Mouse (Mus musculus) duodenum, adult 2 months (tissue): ENCODE data around the gene Olfr1134. TPM values are rescaled to one million over a fixed set of nuclear protein-coding genes. Genes with fewer than 3 reads are reported as not detected.

Experiments used
- polyA plus RNA-seq: library from polyadenylated mRNA; depleted of rRNA; stranded (reverse); fragments of >200 nt; gene quantifications from 2 replicates; pipeline ENCODE4 v1.2.3, GENCODE M21; 2012; ENCODE audit warnings: low replicate concordance; rRNA removed

Gene Olfr1134
- not detected in 2 replicates for polyA plus RNA-seq

DNA sequence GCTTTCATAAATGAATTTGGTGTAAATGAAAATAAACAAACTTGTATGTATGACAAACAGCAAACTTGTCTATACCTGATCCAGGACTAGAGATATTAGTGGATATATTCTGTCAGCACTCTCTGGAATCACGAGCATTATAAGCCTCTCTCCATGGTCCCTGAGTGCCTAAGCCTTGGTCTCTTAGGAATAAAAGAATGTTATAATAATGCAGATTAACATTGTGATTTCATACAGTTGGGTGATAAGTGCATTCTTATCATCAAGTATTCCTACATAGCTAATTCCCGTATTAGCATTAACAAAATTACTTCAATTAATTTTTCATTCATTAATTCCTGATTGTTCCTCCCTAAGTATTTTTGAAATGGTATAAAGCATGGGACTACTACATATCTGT, at the start of gene Olfr1134:
Gene Olfr1134 (minus strand): TSS at position 101 of the 400 bp plus-strand sequence.

DNA sequence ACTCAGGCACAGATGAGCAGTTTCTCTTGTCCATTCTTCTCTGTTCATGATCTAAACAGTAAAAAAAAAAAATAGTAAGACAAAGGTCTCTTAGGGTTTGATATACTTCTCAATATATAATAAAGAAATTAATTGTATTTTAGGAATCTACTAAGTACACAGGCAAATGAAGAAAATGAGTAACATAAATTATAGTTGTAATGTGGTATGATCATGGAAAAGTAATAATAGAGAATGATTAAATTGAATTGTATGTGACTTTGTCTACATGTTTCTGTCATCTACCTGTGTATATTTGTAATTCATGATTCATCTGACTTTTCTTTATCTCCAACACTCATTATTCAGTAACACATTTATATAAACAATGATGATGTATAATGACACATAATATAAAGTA, 35.6 kb upstream of the Olfr1134 start, which contains the start of gene Olfr1136:
Gene Olfr1136 (minus strand): TSS at position 101 of the 400 bp plus-strand sequence.

DNA sequence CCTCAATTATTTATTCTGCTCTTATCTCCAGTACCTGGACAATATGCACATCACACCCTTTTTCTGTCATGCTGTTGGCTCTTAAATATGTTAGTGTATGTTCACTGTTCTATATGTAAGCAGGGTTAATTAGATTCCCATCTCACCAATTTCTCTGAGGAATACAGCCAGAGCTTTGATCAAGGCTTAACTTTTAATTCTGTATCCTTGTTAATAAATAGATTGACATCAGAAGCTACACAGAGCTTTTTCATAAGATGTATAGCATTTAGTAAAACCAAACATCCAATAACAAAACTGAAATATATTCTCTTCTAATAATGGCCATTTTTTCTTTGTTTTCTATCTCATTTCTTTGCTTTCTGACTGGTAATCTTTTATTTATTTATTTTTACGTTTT, 15.3 kb upstream of the Olfr1134 start, which contains the start of gene Olfr1135:
Gene Olfr1135 (minus strand): TSS at position 101 of the 400 bp plus-strand sequence.

DNA sequence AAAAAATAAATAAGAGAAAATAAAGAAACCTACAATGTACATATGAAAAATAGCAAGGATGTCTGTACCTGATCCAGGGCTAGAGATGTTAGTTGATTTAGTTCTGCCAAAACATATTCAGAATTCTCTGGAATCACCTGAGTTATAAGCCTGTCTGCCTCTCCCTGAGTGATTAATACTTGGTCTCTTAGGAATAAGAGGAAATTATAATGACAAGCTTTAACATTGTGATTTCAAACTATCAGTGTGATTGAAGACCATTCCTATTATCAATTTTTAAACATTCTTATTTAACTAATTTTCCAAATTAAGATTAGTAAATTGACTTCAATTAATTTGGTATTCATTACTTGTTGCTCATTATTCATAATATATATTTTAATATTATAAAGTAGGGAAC, 11.0 kb downstream of the Olfr1134 start, which contains the start of gene Olfr1133:
Gene Olfr1133 (minus strand): TSS at position 101 of the 400 bp plus-strand sequence.

DNA sequence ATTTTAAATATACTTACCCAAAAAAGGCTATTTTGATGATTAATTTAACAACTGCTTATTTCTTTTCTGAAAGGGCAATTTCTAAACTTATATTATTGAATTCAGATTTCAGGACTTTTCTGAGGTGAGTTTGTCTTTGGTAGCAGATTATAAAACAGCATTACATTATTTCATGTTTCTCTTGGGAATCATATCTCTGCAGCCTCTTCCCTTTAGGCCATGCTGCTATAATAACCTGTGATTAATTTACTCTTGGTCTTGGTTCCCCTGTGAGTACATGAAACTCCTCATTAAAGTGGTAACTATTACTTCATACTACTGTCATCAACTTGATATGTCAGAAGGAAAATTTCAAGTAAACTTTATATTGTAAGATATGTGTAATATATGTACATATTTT, 20.8 kb downstream of the Olfr1134 start, which contains the start of gene Olfr1132:
Gene Olfr1132 (minus strand): TSS at position 101 of the 400 bp plus-strand sequence.

DNA sequence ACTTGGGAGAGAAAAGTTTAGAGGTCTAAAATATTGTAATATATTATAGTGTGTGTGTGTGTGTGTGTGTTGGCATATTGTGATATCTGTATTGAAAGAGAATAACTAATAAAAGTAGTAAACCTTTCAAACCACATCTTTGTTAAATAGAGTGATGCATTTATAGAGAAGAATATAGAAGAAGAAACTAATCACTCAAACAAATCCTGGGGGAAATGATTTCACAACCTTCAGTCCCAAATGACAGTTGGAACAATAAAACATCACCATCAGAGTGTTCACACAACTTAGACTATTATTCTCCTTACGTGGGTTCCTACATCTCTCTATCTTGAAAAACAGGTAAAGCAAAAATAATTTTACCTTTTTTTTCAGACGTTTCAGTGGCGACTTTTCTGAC, 31.5 kb downstream of the Olfr1134 start, which contains the start of gene Olfr1131:
Gene Olfr1131 (plus strand): TSS at position 301 of the 400 bp plus-strand sequence.

DNA sequence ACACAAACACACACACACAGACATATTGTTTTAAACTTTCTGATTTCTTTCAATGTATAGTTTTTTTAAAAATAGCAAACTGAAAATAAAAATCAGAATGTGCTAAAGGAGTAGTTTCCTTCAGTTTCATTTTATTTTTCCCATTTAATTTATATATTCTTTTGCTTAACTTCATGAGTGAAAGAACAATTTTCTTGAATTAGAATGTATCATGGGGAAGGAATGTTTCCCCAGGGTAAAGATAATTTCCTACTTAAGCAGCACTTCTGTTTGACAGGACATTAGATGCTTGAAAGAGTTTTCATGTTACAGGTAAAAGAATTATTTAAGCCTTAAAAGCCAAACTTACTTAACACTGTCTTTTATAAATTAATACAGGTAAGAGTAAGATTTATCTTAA, 52.3 kb downstream of the Olfr1134 start, which contains the start of gene Olfr1130:
Gene Olfr1130 (plus strand): TSS at position 301 of the 400 bp plus-strand sequence.

Other genes starting within 250 kb of the Olfr1134 start
- not detected in 2 replicates for gene Olfr1123, start 241.8 kb downstream of the Olfr1134 start, polyA plus RNA-seq
- not detected in 2 replicates for gene Olfr1124, start 228.2 kb downstream of the Olfr1134 start, polyA plus RNA-seq
- gene Olfr1126, start 204.5 kb downstream of the Olfr1134 start, polyA plus RNA-seq = not detected in 2 replicates
- not detected in 2 replicates for gene Pramel7, start 161.4 kb downstream of the Olfr1134 start, polyA plus RNA-seq
- not detected in 2 replicates for gene Pramel6, start 151.9 kb downstream of the Olfr1134 start, polyA plus RNA-seq
- gene Olfr153, start 126.7 kb downstream of the Olfr1134 start, polyA plus RNA-seq = not detected in 2 replicates
- not detected in 2 replicates for gene Olfr1128, start 112.9 kb downstream of the Olfr1134 start, polyA plus RNA-seq
- not detected in 2 replicates for gene Olfr1129, start 84.6 kb downstream of the Olfr1134 start, polyA plus RNA-seq
- not detected in 2 replicates for gene Olfr1130, start 52.2 kb downstream of the Olfr1134 start, polyA plus RNA-seq
- gene Olfr1131, start 31.4 kb downstream of the Olfr1134 start, polyA plus RNA-seq = not detected in 2 replicates
- not detected in 2 replicates for gene Olfr1132, start 20.9 kb downstream of the Olfr1134 start, polyA plus RNA-seq
- gene Olfr1133, start 11.1 kb downstream of the Olfr1134 start, polyA plus RNA-seq = not detected in 2 replicates
- not detected in 2 replicates for gene Olfr1135, start 15.2 kb upstream of the Olfr1134 start, polyA plus RNA-seq
- not detected in 2 replicates for gene Olfr1136, start 35.5 kb upstream of the Olfr1134 start, polyA plus RNA-seq
- not detected in 2 replicates for gene Olfr1137, start 54.7 kb upstream of the Olfr1134 start, polyA plus RNA-seq
- gene Olfr1138, start 81.5 kb upstream of the Olfr1134 start, polyA plus RNA-seq = not detected in 2 replicates
- not detected in 2 replicates for gene Olfr1140, start 85.3 kb upstream of the Olfr1134 start, polyA plus RNA-seq
- gene Olfr1141, start 95.5 kb upstream of the Olfr1134 start, polyA plus RNA-seq = not detected in 2 replicates
- gene Olfr152, start 121.0 kb upstream of the Olfr1134 start, polyA plus RNA-seq = not detected in 2 replicates
- not detected in 2 replicates for gene Olfr1143, start 142.1 kb upstream of the Olfr1134 start, polyA plus RNA-seq
- gene Olfr1145, start 151.4 kb upstream of the Olfr1134 start, polyA plus RNA-seq = not detected in 2 replicates
- not detected in 2 replicates for gene Olfr1148, start 172.1 kb upstream of the Olfr1134 start, polyA plus RNA-seq
- not detected in 2 replicates for gene Olfr1150-ps1, start 185.5 kb upstream of the Olfr1134 start, polyA plus RNA-seq
- gene Olfr1151, start 197.4 kb upstream of the Olfr1134 start, polyA plus RNA-seq = not detected in 2 replicates
- gene Olfr1152, start 208.0 kb upstream of the Olfr1134 start, polyA plus RNA-seq = not detected in 2 replicates
- not detected in 2 replicates for gene Olfr1153, start 236.5 kb upstream of the Olfr1134 start, polyA plus RNA-seq
- gene Olfr1154, start 246.7 kb upstream of the Olfr1134 start, polyA plus RNA-seq = not detected in 2 replicates